Mouse (Mus musculus) lung, postnatal 25 days (tissue): ENCODE data around the gene Eif2s2.
"Not testable (repeated sequence)": the region's sequence is repeated elsewhere in the genome, so short reads cannot be mapped to it uniquely, and the experiment has no call there.

Experiments used
- DNase-seq: peaks from one replicate; pipeline ENCODE4 v3.0.0; 2022; ENCODE audit warnings: low spot score

Eif2s2 gene

GRCm38 (mm10) chr2:154892201-154893044, at the start of gene Eif2s2:
Gene Eif2s2 (minus strand): TSS chr2:154892935.
- DNase-seq = peak; percentile 97

GRCm38 (mm10) chr2:154941952-154942351, 49.2 kb upstream of the Eif2s2 start:
- no peak for DNase-seq

DNA sequence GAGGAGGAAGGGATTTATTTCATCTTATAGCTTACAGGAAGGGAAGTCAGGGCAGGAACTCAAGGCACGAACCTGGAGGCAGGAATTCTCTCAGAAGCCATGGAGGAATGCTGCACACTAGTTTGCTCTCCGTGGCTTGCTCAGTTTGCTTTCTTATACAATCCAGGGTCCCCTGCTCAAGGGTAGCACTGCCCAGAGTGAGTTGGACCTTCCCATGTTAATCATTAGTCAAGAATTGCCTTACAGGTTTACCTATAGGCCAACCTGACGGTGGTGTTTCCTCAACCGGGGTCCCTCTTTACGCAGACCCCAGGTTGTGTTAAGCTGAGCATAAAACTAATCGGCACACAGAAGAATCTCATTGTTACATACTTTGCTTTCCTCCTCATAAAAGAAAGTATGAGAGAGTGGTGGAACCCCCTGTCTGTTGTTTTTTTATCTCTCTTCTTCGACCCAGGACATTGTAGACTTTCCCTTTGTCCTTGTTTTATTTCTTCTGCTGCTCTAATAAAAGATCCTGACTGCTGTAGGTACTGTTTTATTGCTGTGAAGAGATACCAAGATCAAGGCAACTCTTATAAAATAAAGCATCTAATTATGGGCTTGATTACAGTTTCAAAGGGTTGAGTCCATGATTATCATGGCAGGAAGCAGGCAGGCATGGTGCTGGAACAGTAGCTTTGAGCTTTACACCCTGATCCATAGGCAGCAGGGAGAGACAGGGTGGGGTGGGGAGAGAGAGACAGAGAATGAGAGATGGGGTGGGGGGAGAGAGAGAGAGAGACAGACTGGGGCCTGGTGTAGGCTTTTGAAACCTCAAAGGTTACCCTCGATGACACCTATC, 45.0 kb upstream of the Eif2s2 start:
- no peak for DNase-seq

- DNase-seq = no peak
Measured at GRCm38 (mm10) chr2:154936536-154937155, 43.9 kb upstream of the Eif2s2 start.

- DNase-seq = no peak
Measured at GRCm38 (mm10) chr2:154936106-154936505, 43.4 kb upstream of the Eif2s2 start.

- no peak for DNase-seq
Measured at GRCm38 (mm10) chr2:154933884-154934283, 41.1 kb upstream of the Eif2s2 start.

- no peak for DNase-seq
Measured at GRCm38 (mm10) chr2:154928298-154928697, 35.6 kb upstream of the Eif2s2 start.

GRCm38 (mm10) chr2:154926843-154927242, 34.1 kb upstream of the Eif2s2 start:
- DNase-seq = no peak

- DNase-seq = no peak
Measured at GRCm38 (mm10) chr2:154925411-154926031, 32.8 kb upstream of the Eif2s2 start.

DNA sequence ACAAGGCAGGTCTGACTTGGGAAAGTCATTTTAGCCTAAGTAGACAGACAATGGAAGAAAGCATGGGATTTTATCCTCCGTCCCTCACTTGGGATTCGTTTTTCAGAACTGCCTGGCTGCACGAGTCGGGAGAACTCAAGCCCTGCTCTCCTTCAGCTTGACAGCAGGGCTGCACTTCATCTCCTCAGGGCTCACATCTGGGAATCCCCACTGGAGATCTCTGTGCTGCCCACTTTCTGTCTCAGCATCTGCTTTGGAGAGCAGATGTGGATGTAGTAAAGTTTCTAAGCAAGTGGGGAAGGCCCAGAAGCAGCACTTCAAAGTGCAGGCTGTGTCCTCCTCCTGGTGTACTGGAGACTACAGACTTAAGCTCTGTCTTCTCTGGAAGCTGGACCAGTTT, 29.4 kb upstream of the Eif2s2 start:
- not testable (repeated sequence) for DNase-seq

GRCm38 (mm10) chr2:154920896-154921295, 28.2 kb upstream of the Eif2s2 start:
- DNase-seq = no peak

GRCm38 (mm10) chr2:154917866-154918641, 25.3 kb upstream of the Eif2s2 start:
- DNase-seq = no peak

GRCm38 (mm10) chr2:154916547-154916946, 23.8 kb upstream of the Eif2s2 start:
- peak; percentile 21 for DNase-seq

DNA sequence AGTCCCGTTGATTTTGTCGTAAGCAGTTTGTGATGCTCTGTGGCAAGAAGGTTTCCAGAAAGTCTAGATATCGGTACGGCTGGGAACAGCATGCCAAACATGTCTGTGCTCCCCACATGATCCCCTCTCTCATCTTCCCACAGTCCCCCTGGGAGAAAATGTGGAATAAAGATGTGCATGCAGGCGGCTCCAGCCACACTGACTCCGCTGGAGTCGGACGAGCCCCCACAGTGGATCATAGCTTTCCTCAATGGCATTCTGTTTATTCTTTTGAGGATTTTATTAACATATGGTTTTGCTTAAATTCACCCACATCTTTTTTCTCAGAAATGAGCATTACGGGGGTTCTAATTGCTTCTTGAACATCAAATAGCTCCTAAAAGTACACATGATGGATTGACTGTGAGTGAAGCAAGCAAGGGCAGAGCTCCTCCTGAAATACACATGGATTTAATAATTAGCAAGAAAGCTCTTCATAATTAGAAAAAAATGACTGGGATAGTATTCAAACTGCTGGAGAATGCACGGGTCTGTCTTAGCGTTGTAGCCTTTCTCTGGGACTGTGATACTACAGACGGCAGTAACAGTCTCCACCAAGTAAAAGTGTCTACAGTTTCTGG, 23.3 kb upstream of the Eif2s2 start:
- no peak for DNase-seq

- no peak for DNase-seq
Measured at GRCm38 (mm10) chr2:154909789-154910188, 17.1 kb upstream of the Eif2s2 start.

GRCm38 (mm10) chr2:154908223-154908622, 15.5 kb upstream of the Eif2s2 start:
- not testable (repeated sequence) for DNase-seq

DNA sequence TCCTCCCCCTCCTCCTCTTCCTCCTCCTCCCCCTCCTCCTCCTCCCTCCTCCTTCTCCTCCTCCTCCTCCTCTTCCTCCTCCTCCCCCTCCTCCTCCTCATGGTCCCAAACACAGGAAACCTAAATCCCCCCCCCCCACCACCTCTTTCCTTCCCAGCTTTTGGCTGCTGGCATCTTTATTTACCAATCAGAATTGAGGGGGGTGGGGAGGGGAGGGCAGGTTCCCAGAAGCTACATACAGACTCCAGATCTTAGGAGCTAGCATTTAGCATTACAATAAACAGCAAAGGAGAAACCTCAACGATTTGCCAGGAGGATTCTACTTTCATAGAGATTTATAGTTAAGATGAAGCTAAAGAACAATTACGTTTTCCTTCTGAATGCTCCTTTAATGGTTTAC, 13.1 kb upstream of the Eif2s2 start:
- DNase-seq = no peak

- DNase-seq = no peak
Measured at GRCm38 (mm10) chr2:154902111-154902510, 9.4 kb upstream of the Eif2s2 start.

DNA sequence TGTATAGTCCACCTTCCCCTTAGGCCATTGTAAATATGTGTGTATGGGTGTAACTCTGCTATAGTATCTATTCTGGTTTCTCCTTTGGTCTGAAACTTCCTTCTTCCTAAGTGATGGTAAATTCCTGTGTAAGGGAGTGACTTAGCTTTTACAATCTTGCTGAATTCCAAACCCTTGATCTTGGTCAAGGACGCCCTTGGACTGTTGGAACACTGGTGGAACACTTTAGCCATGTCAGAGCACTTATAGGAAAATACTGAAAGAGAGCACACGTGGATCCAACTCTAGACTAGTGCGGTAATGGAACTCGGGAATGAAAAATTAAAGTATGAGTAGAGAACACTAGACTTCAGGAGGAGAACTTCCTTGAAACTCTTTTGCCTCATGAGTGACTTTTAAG, 6.7 kb upstream of the Eif2s2 start:
- not testable (repeated sequence) for DNase-seq

GRCm38 (mm10) chr2:154899004-154899403, 6.3 kb upstream of the Eif2s2 start:
- not testable (repeated sequence) for DNase-seq

GRCm38 (mm10) chr2:154893548-154893947, 813 bp upstream of the Eif2s2 start:
- DNase-seq = no peak
